Mouse (Mus musculus): ENCODE data around the gene Cadps. TPM values are rescaled to one million over a fixed set of nuclear protein-coding genes. Genes with fewer than 3 reads are reported as not detected.

Gene Cadps
- polyA plus RNA-seq, 1 experiment from 2014 or later: 12.1 TPM

DNA sequence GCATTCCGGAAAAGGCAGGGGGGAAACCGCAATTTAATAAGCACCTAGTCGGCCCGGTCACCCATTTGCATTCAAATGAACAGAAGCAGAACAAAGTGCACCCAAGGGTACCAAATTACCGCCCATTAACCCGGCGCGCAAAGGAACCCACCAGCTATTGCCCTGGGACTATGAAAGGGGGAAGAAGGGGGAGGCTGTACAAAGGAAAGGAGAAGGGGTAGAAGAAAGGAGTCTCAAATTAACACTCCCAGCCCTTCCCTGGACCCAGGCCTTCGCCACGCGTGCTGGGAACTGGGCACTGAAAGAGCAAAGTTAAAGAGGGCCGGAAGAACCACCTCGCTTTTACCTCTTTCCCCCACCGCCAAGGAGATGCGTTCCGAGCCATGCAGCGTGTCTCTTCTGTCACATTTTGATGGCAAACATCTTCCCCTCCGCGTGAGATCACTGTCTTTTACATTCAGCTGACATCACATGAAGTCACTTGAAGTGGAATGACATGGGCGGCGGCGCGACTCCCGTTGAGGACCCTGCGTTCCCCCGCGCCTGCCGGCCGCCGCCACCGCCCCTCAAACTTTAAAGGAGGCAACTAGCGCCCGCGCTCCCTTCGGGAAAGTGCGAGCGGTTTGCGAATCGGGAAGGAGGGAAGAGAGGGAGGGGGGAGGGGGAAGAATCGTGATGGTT, 477.5 kb downstream of the Cadps start:
- DNase-seq (ENCODE audit: low spot score): peak; percentile 84
- peak; percentile 40 for ATAC-seq (replicated peaks; ENCODE audit: low FRiP score)
- peak overlapping the region; percentile 60 for H3K4me2 ChIP-seq (ENCODE audit: low read depth, low read length, severe bottlenecking)
- peaks cover 47% of the 10 kb centered on the region for H3K27me3 ChIP-seq (ENCODE audit: control insufficient read depth, insufficient read depth, low read length)
- peaks cover 25% of the 10 kb centered on the region; the same call in 1 of the 2 replicates for H3K4me1 ChIP-seq (replicated peaks; ENCODE audit: control insufficient read depth, insufficient read depth, low read length)
- H3K9ac ChIP-seq (ENCODE audit: low read length): peak overlapping the region; percentile 91
- H3K27ac ChIP-seq (ENCODE audit: low read depth, low read length): peak overlapping the region; percentile 97
- no peaks in the 10 kb centered on the region for H3K36me3 ChIP-seq (ENCODE audit: control insufficient read depth, insufficient read depth, low read length)
- WGBS: under 1% methylated on average over 40 of the region's 40 CpGs
- H3K9me3 ChIP-seq (ENCODE audit: control insufficient read depth, low read length): no peaks in the 10 kb centered on the region
- H3K4me3 ChIP-seq (ENCODE audit: low read depth, low read length): peak overlapping the region; percentile 60

DNA sequence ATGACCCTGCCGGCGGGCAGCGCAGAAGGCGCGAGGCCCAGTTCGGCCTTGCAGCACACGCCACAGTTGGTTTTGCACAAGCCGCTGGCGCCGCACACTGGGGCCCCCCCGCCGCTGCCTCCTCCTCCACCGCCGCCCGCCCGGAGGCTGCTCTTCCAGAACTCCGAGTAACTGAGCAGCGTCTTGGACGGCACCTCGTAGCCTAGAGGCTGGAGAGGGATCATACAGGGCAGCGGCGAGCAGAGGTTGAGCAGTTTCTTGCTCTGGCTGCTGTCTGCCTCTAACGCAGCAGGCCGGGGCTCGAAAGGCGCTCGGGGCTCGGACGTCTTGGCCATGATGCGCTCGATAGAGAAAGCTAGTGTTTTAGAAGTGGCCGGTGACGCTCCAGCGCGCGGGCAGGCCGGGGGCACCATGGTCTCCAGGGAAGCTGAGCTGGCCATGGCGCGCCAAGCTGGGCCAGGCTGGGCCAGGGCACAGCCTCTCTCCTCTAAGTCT, 478.1 kb downstream of the Cadps start:
- Histone ChIP-seq H3K4me1 (replicated peaks; ENCODE audit: control insufficient read depth, insufficient read depth, low read length) (peaks cover 23% of the 10 kb centered on the region; the same call in 1 of the 2 replicates), H3K27me3 (ENCODE audit: control insufficient read depth, insufficient read depth, low read length) (peaks cover 52% of the 10 kb centered on the region), H3K9ac (ENCODE audit: low read length) (peak overlapping the region; percentile 91), H3K9me3 (ENCODE audit: control insufficient read depth, low read length) (no peaks in the 10 kb centered on the region), H3K27ac (ENCODE audit: low read depth, low read length) (peak overlapping the region; percentile 97), H3K4me2 (ENCODE audit: low read depth, low read length, severe bottlenecking) (peak overlapping the region; percentile 60), H3K4me3 (ENCODE audit: low read depth, low read length) (peak overlapping the region; percentile 60), H3K36me3 (ENCODE audit: control insufficient read depth, insufficient read depth, low read length) (no peaks in the 10 kb centered on the region)
- ATAC-seq (replicated peaks; ENCODE audit: low FRiP score) (peak; percentile 38), DNase-seq (ENCODE audit: low spot score) (peak; percentile 83)
- under 1% methylated on average over 39 of the region's 39 CpGs for WGBS

- peak overlapping the region; percentile 60 for H3K4me3 ChIP-seq (ENCODE audit: low read depth, low read length)
Observed at GRCm38 (mm10) chr14:12344061-12344745, 478.7 kb downstream of the Cadps start.

DNA sequence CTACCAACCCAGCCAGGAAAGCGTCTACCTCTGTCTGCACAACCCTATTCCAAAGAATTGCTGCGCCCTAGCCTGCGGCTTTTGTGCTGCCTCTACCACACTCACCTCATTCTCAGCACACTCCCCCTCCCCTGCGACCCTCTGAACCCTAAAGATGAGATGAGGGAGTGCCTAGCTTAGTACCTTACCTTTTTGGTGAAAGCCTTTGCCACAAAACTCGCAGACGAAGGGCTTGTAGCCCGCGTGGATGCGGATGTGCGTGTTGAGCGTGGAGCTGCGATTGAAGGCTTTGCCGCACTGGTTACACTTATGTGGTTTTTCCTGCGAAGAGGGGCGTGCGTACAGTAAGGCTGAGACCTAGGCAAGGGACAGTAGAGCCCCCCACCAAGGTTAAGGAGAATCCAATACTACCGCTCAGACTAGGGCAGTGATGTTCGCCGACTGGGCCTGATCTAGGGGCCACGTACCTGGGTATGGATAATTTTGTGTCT, 479.4 kb downstream of the Cadps start:
- under 1% methylated on average over 20 of the region's 20 CpGs for WGBS
- Histone ChIP-seq H3K27me3 (ENCODE audit: control insufficient read depth, insufficient read depth, low read length) (peaks cover 48% of the 10 kb centered on the region), H3K27ac (ENCODE audit: low read depth, low read length) (peak overlapping the region; percentile 97), H3K9ac (ENCODE audit: low read length) (peak overlapping the region; percentile 91), H3K4me2 (ENCODE audit: low read depth, low read length, severe bottlenecking) (peak overlapping the region; percentile 60), H3K9me3 (ENCODE audit: control insufficient read depth, low read length) (no peaks in the 10 kb centered on the region), H3K36me3 (ENCODE audit: control insufficient read depth, insufficient read depth, low read length) (no peaks in the 10 kb centered on the region), H3K4me1 (replicated peaks; ENCODE audit: control insufficient read depth, insufficient read depth, low read length) (peaks cover 22% of the 10 kb centered on the region; the same call in 1 of the 2 replicates), H3K4me3 (ENCODE audit: low read depth, low read length) (peak overlapping the region; percentile 60)
- peak; percentile 61 for DNase-seq (ENCODE audit: low spot score)
- no peak for ATAC-seq (replicated peaks; ENCODE audit: low FRiP score)

More at GRCm38 (mm10) chr14:12344061-12344745, 478.7 kb downstream of the Cadps start:
- Histone ChIP-seq H3K36me3 (ENCODE audit: control insufficient read depth, insufficient read depth, low read length) (no peaks in the 10 kb centered on the region), H3K9me3 (ENCODE audit: control insufficient read depth, low read length) (no peaks in the 10 kb centered on the region), H3K27ac (ENCODE audit: low read depth, low read length) (peak overlapping the region; percentile 97), H3K4me2 (ENCODE audit: low read depth, low read length, severe bottlenecking) (peak overlapping the region; percentile 60), H3K4me1 (replicated peaks; ENCODE audit: control insufficient read depth, insufficient read depth, low read length) (peaks cover 24% of the 10 kb centered on the region; the same call in 1 of the 2 replicates), H3K27me3 (ENCODE audit: control insufficient read depth, insufficient read depth, low read length) (peaks cover 54% of the 10 kb centered on the region), H3K9ac (ENCODE audit: low read length) (peak overlapping the region; percentile 91)
- 3% methylated on average over 24 of the region's 24 CpGs for WGBS
- ATAC-seq (replicated peaks; ENCODE audit: low FRiP score): no peak
- no peak for DNase-seq (ENCODE audit: low spot score)

DNA sequence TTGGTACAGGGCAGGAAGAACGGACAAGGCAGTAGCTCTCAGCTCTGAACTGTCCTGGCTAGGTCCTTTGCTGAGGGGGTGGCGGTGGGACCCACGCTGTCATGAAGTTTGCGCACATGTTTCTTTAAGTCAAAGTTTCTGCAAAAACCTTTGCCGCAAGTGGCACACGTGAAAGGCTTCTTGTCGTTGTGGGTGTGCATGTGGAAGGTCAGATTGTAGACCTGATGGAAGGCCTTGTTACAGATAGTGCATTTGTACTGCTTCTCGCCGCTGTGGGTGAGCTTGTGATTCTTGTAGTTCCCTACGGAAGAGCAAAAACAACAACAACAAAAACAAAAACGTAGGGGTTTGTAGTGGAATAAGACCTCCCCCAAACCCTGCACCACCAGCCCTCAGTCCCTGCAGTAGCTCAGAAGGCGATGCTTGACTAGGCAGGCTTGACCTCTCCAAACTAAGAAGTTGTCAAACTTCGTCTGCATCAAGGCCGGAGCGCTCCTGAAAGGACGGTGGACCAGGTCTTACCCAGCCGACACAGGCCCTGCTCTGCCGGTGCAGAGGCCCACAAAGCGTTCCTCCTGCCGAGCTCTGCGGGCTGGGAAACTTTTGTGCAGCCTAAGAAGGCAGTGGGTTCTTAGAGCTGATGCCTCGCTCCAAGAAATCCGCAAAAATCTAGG, 480.3 kb downstream of the Cadps start:
- DNase-seq (ENCODE audit: low spot score) (peak; percentile 68), ATAC-seq (replicated peaks; ENCODE audit: low FRiP score) (no peak)
- peak overlapping the region; percentile 91 for H3K9ac ChIP-seq (ENCODE audit: low read length)
- H3K27ac ChIP-seq (ENCODE audit: low read depth, low read length): peak overlapping the region; percentile 97
- peak overlapping the region; percentile 60 for H3K4me3 ChIP-seq (ENCODE audit: low read depth, low read length)
- peak overlapping the region; percentile 60 for H3K4me2 ChIP-seq (ENCODE audit: low read depth, low read length, severe bottlenecking)
- H3K9me3 ChIP-seq (ENCODE audit: control insufficient read depth, low read length): no peaks in the 10 kb centered on the region
- H3K27me3 ChIP-seq (ENCODE audit: control insufficient read depth, insufficient read depth, low read length): peaks cover 42% of the 10 kb centered on the region
- WGBS: 2% methylated on average over 23 of the region's 23 CpGs
- H3K36me3 ChIP-seq (ENCODE audit: control insufficient read depth, insufficient read depth, low read length): no peaks in the 10 kb centered on the region
- peaks cover 22% of the 10 kb centered on the region; the same call in 1 of the 2 replicates for H3K4me1 ChIP-seq (replicated peaks; ENCODE audit: control insufficient read depth, insufficient read depth, low read length)

- ATAC-seq (replicated peaks; ENCODE audit: low FRiP score) (no peak), DNase-seq (ENCODE audit: low spot score) (no peak)
- peaks cover 45% of the 10 kb centered on the region for H3K27me3 ChIP-seq (ENCODE audit: control insufficient read depth, insufficient read depth, low read length)
- no peaks in the 10 kb centered on the region for H3K9me3 ChIP-seq (ENCODE audit: control insufficient read depth, low read length)
- 3% methylated on average over 24 of the region's 24 CpGs for WGBS
- H3K27ac ChIP-seq (ENCODE audit: low read depth, low read length): peak overlapping the region; percentile 97
- H3K9ac ChIP-seq (ENCODE audit: low read length): peak overlapping the region; percentile 91
- peak overlapping the region; percentile 60 for H3K4me3 ChIP-seq (ENCODE audit: low read depth, low read length)
- no peaks in the 10 kb centered on the region for H3K36me3 ChIP-seq (ENCODE audit: control insufficient read depth, insufficient read depth, low read length)
- peaks cover 25% of the 10 kb centered on the region; the same call in 1 of the 2 replicates for H3K4me1 ChIP-seq (replicated peaks; ENCODE audit: control insufficient read depth, insufficient read depth, low read length)
- peak overlapping the region; percentile 60 for H3K4me2 ChIP-seq (ENCODE audit: low read depth, low read length, severe bottlenecking)
Observed at GRCm38 (mm10) chr14:12341789-12342457, 481.0 kb downstream of the Cadps start.

GRCm38 (mm10) chr14:12341075-12341788, 481.6 kb downstream of the Cadps start:
- Histone ChIP-seq H3K4me2 (ENCODE audit: low read depth, low read length, severe bottlenecking) (peak overlapping the region; percentile 60), H3K9me3 (ENCODE audit: control insufficient read depth, low read length) (no peaks in the 10 kb centered on the region), H3K27ac (ENCODE audit: low read depth, low read length) (peak overlapping the region; percentile 97), H3K4me1 (replicated peaks; ENCODE audit: control insufficient read depth, insufficient read depth, low read length) (peaks cover 27% of the 10 kb centered on the region; the same call in 1 of the 2 replicates), H3K9ac (ENCODE audit: low read length) (peak overlapping the region; percentile 91), H3K27me3 (ENCODE audit: control insufficient read depth, insufficient read depth, low read length) (peaks cover 50% of the 10 kb centered on the region), H3K4me3 (ENCODE audit: low read depth, low read length) (peak overlapping the region; percentile 60), H3K36me3 (ENCODE audit: control insufficient read depth, insufficient read depth, low read length) (no peaks in the 10 kb centered on the region)
- ATAC-seq (replicated peaks; ENCODE audit: low FRiP score) (peak; percentile 13), DNase-seq (ENCODE audit: low spot score) (peak; percentile 85)
- under 1% methylated on average over 42 of the region's 42 CpGs for WGBS
